Mouse (Mus musculus): ENCODE data around the gene Dgcr8.

DNA sequence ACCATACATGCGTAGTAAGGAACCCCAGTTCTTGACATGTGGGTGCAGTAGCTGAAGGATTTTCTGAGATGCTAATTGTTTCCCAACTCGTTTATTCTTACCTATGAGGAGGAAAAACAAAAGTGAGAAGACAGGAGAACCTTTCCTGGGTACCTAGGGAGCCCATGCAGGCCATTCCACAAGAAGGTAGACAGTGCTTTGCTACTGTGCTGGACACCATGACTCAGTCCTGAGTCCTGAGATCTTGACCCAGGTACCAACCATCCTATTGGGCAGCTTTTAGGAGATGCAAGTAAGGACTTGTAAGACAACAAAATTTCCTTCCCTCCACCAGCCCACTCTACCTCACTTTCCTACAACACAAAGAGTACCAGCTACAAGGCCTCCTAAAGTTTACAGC is 30.8 kb downstream of the Dgcr8 start, which contains the start of gene Gm49776:
- TF ChIP-seq CTCF (IDR thresholded peaks at IDR 0.05; ENCODE audit: low read depth, low read length) = no peak
- no peak for TF ChIP-seq POLR2A (IDR thresholded peaks at IDR 0.05; ENCODE audit: extremely low read depth, insufficient read depth, low read length)

Data from liver, adult 2 months (tissue).